Mouse (Mus musculus) liver, embryonic 11.5 days (tissue): ENCODE data around the gene Agtr1a. TPM values are rescaled to one million over a fixed set of nuclear protein-coding genes. Genes with fewer than 3 reads are reported as not detected.

Experiments used
- ATAC-seq: fragments of 200-750 bp; cut with Nextera tagmentation; replicated peaks from 2 replicates; pipeline ENCODE4 v1.8.0; 2017; ENCODE audit warnings: moderate number of reproducible peaks, mild to moderate bottlenecking, moderate TSS enrichment, moderate library complexity; ENCODE audit not compliant: low FRiP score
- DNase-seq: peaks from one replicate; pipeline ENCODE4 v3.0.0-alpha.2; 2017; ENCODE audit warnings: low spot score
- H3K27ac ChIP-seq: fragments of 300-500 bp; sonication (generic); 2 replicates; pipeline ENCODE4 v1.5.1; 2014; ENCODE audit warnings: mild to moderate bottlenecking, low read depth, low read length, control low read depth
- H3K27me3 ChIP-seq: fragments of 300-500 bp; sonication (generic); replicated peaks from 2 replicates; pipeline ENCODE4 v1.6.1; 2014; ENCODE audit warnings: low read length, mixed read lengths; ENCODE audit not compliant: control insufficient read depth, insufficient read depth
- H3K36me3 ChIP-seq: fragments of 300-500 bp; sonication (generic); 2 replicates; pipeline ENCODE4 v1.6.1; 2014; ENCODE audit warnings: mild to moderate bottlenecking, low read length, moderate library complexity, mixed read lengths; ENCODE audit not compliant: control insufficient read depth, insufficient read depth
- H3K4me1 ChIP-seq: fragments of 300-500 bp; sonication (generic); replicated peaks from 2 replicates; pipeline ENCODE4 v1.6.1; 2014; ENCODE audit warnings: low read length, mixed read lengths; ENCODE audit not compliant: control insufficient read depth, insufficient read depth
- H3K4me2 ChIP-seq: fragments of 300-500 bp; sonication (generic); 2 replicates; pipeline ENCODE4 v1.6.1; 2014; ENCODE audit warnings: mild to moderate bottlenecking, control low read depth, moderate library complexity
- H3K4me3 ChIP-seq: fragments of 300-500 bp; sonication (generic); 2 replicates; pipeline ENCODE4 v1.5.1; 2014; ENCODE audit warnings: low read depth, low read length, control low read depth
- H3K9ac ChIP-seq: fragments of 300-500 bp; sonication (generic); 2 replicates; pipeline ENCODE4 v1.6.1; 2014; ENCODE audit warnings: low read depth, low read length, control low read depth
- H3K9me3 ChIP-seq: fragments of 300-500 bp; sonication (generic); 2 replicates; pipeline ENCODE4 v1.6.1; 2016; ENCODE audit warnings: low read length, inconsistent platforms, mixed read lengths; ENCODE audit not compliant: control insufficient read depth
- WGBS: fragments of 180-500 bp; shearing (Covaris S2); extraction: QIAGEN DNeasy Blood & Tissue Kit; methylation state at CpG from one replicate; pipeline ENCODE4 v1.1.7; 2014; 5-methylcytosine and 5-hydroxymethylcytosine counted together
- polyA plus RNA-seq: library from polyadenylated mRNA; unstranded; fragments of >200 nt; fragmentation: Nextera tagmentation; extraction: Ambion mirVana; gene quantifications from 2 replicates; pipeline ENCODE4 v1.2.1, GENCODE M21; 2014

Gene Agtr1a
- polyA plus RNA-seq, 1 experiment from 2014 or later: 3.9 TPM

DNA sequence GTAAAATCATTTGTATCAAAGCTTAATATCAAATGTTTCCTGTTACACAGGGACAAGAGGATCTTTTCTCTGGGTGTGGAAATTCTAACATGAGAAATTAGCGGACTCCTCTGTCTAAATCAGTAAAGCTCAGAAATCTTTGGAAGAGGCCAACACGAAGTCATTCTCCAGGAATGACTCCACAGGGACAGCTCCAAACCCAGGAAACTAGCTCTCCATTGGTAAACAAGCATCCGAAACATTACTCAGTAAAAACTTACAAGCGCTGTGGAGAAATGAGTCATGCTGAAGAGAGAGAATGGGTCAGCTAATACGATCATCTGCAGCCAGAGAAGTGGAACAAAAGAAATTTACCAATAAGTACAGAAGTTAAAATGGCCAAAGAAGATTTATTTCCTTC, 82.4 kb downstream of the Agtr1a start:
- Histone ChIP-seq H3K27me3 (no peaks in the 10 kb centered on the region), H3K4me3 (no peak overlapping the region), H3K4me1 (no peaks in the 10 kb centered on the region), H3K27ac (no peak overlapping the region), H3K4me2 (no peak overlapping the region), H3K9me3 (no peaks in the 10 kb centered on the region), H3K9ac (no peak overlapping the region), H3K36me3 (no peaks in the 10 kb centered on the region)
- no peak for ATAC-seq
- WGBS: 76% methylated on average over 5 of the region's 5 CpGs
- DNase-seq: no peak

- Histone ChIP-seq H3K27me3 (no peaks in the 10 kb centered on the region), H3K4me1 (no peaks in the 10 kb centered on the region), H3K9me3 (no peaks in the 10 kb centered on the region), H3K36me3 (no peaks in the 10 kb centered on the region), H3K9ac (no peak overlapping the region), H3K27ac (no peak overlapping the region), H3K4me2 (no peak overlapping the region), H3K4me3 (no peak overlapping the region)
- no peak for ATAC-seq
- DNase-seq: no peak
- 89% methylated on average over 4 of the region's 4 CpGs for WGBS
Measured at GRCm38 (mm10) chr13:30427008-30427407, 90.8 kb downstream of the Agtr1a start.

DNA sequence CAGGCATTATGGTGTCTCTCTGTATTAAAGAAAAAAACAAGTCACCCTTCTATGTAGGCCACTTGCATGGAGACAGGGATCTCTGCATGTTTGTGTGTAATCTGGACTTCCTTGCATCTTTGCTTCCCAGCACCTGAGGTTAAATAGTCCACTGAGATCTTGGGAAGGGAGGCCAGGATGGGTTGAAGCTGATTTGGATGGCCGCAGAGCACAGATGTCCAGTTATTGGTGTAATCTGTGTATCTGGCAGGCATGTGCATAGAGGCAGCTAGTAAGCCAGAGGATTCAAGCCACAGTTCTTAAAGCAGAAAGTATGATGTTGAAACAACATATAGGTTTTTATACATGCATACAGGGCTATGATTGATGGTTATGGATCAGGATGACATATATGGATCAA, 91.2 kb downstream of the Agtr1a start:
- ATAC-seq (no peak), DNase-seq (no peak)
- no peak overlapping the region for H3K9ac ChIP-seq
- no peak overlapping the region for H3K4me2 ChIP-seq
- no peaks in the 10 kb centered on the region for H3K9me3 ChIP-seq
- H3K4me3 ChIP-seq: no peak overlapping the region
- no peak overlapping the region for H3K27ac ChIP-seq
- no peaks in the 10 kb centered on the region for H3K27me3 ChIP-seq
- H3K4me1 ChIP-seq: no peaks in the 10 kb centered on the region
- WGBS: 97% methylated on average over 1 of the region's 1 CpGs
- no peaks in the 10 kb centered on the region for H3K36me3 ChIP-seq

Other genes with a start within 250 kb of the Agtr1a start
- gene Mboat1, start 200.0 kb upstream of the Agtr1a start, polyA plus RNA-seq: 4.2 and 4.3 TPM in 2 replicates
- gene Uqcrfs1, start 208.9 kb downstream of the Agtr1a start, polyA plus RNA-seq: 280 and 288 TPM in 2 replicates